18 mouse cellular contexts compared by ENCODE assay signal in the genomic region with DNA sequence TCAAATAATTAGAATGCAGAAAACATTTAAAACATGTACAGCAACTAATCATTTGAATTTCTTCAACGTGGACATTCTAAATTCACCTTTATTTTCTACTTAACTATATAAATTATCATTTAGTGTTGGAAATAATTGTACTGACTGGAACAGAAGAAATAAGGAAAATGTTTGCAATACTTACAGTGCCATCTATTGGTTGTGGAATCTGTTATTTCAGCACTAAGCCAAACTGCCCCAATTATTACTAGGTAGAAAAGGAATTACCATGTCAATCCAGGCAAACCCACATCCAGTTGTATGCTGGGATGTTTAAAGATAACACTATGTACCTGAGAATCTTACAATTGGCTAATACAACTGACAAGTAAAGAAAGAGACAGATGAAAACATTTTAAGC.
A peak's percentile ranks its signal among the peaks of the same experiment; 100 is the strongest.
DNase-seq lines count a peak whose midpoint lies in the region; ATAC-seq and TF ChIP-seq lines count a peak whose summit lies in the region.
"Had no signal": no experiment of that assay in that cellular context is flagged by ENCODE, and none has a peak within 500 bp of the region (broad histone marks: within the 10 kb centered on the region; RNA-seq: fewer than 3 reads in every experiment).

No protein-coding gene starts in this region.

- H3K9me3 ChIP-seq in embryonic facial prominence, embryonic 11.5 days (replicated peaks; ENCODE audit: control insufficient read depth, low read length) = no peaks in the 10 kb centered on the region
- H3K9me3 ChIP-seq in embryonic facial prominence, embryonic 10.5 days = no peaks in the 10 kb centered on the region
- H3K9me3 ChIP-seq in intestine, postnatal 0 days (ENCODE audit: control insufficient read depth) = no peaks in the 10 kb centered on the region
- H3K9me3 ChIP-seq in intestine, embryonic 15.5 days = no peaks in the 10 kb centered on the region
- H3K9me3 ChIP-seq in lung, embryonic 14.5 days (ENCODE audit: low read depth, low read length) = no peaks in the 10 kb centered on the region
- H3K9me3 ChIP-seq: embryonic facial prominence, embryonic 15.5 days; limb, embryonic 15.5 days; neural tube, embryonic 13.5 days had no signal

- no peak overlapping the region for H3K4me3 ChIP-seq in embryonic facial prominence, embryonic 11.5 days (ENCODE audit: low read depth, low read length)
- no peak overlapping the region for H3K4me3 ChIP-seq in embryonic facial prominence, embryonic 10.5 days
- H3K4me3 ChIP-seq in intestine, postnatal 0 days (ENCODE audit: low read depth, low read length) = no peak overlapping the region
- no peak overlapping the region for H3K4me3 ChIP-seq in intestine, embryonic 15.5 days (replicated peaks)
- no peak overlapping the region for H3K4me3 ChIP-seq in lung, embryonic 14.5 days (ENCODE audit: low read depth, low read length)
- H3K4me3 ChIP-seq: embryonic facial prominence, embryonic 15.5 days; limb, embryonic 15.5 days; neural tube, embryonic 13.5 days had no signal

- H3K27me3 ChIP-seq in embryonic facial prominence, embryonic 11.5 days (ENCODE audit: control insufficient read depth, insufficient read depth, low read length) = no peaks in the 10 kb centered on the region
- no peaks in the 10 kb centered on the region for H3K27me3 ChIP-seq in embryonic facial prominence, embryonic 10.5 days (replicated peaks; ENCODE audit: low read depth, poor library complexity, severe bottlenecking)
- H3K27me3 ChIP-seq in intestine, postnatal 0 days (replicated peaks; ENCODE audit: control insufficient read depth, insufficient read depth, low read length) = no peaks in the 10 kb centered on the region
- no peaks in the 10 kb centered on the region for H3K27me3 ChIP-seq in intestine, embryonic 15.5 days (replicated peaks)
- no peaks in the 10 kb centered on the region for H3K27me3 ChIP-seq in lung, embryonic 14.5 days (ENCODE audit: insufficient read depth, low read length)
- no peaks in the 10 kb centered on the region for H3K27me3 ChIP-seq in splenic B cell, adult 2 months (ENCODE audit: control insufficient read depth, insufficient read depth, low read length, poor library complexity, severe bottlenecking)
- H3K27me3 ChIP-seq: embryonic facial prominence, embryonic 15.5 days; limb, embryonic 15.5 days; neural tube, embryonic 13.5 days had no signal

- DNase-seq in embryonic facial prominence, embryonic 11.5 days (ENCODE audit: low spot score) = peak; percentile 18
- DNase-seq in embryonic facial prominence, embryonic 10.5 days (ENCODE audit: low spot score) = no peak
- DNase-seq in lung, embryonic 14.5 days = peak; percentile 50
- no peak for DNase-seq in lung, postnatal 4 days
- DNase-seq in splenic B cell, adult 2 months (ENCODE audit: low read depth, low spot score) = peak; percentile 7
- DNase-seq: adrenal gland, postnatal 36 days; cerebellum, adult 11 months; kidney, adult 8-10 months; lung, postnatal 14 days; right cerebral cortex, adult 18-20 months; thymus, postnatal 14 days had no signal

- H3K4me1 ChIP-seq in embryonic facial prominence, embryonic 11.5 days (ENCODE audit: control insufficient read depth, insufficient read depth, low read length) = no peaks in the 10 kb centered on the region
- H3K4me1 ChIP-seq in embryonic facial prominence, embryonic 10.5 days = no peaks in the 10 kb centered on the region
- H3K4me1 ChIP-seq in intestine, postnatal 0 days (replicated peaks; ENCODE audit: control insufficient read depth, insufficient read depth, low read length) = no peaks in the 10 kb centered on the region
- H3K4me1 ChIP-seq in intestine, embryonic 15.5 days (replicated peaks) = no peaks in the 10 kb centered on the region
- no peaks in the 10 kb centered on the region for H3K4me1 ChIP-seq in lung, embryonic 14.5 days (ENCODE audit: insufficient read depth)
- H3K4me1 ChIP-seq: embryonic facial prominence, embryonic 15.5 days; limb, embryonic 15.5 days had no signal

- ATAC-seq in embryonic facial prominence, embryonic 11.5 days (replicated peaks; ENCODE audit: insufficient number of reproducible peaks, low FRiP score, low TSS enrichment, low read depth) = no peak
- no peak for ATAC-seq in intestine, postnatal 0 days
- ATAC-seq in intestine, embryonic 15.5 days = no peak
- no peak for ATAC-seq in lung, embryonic 14.5 days (ENCODE audit: insufficient read depth)
- no peak for ATAC-seq in inflammation-experienced regulatory T-cells, adult 6 months
- ATAC-seq: midbrain, embryonic 16.5 days had no signal

- no peak overlapping the region for H3K9ac ChIP-seq in embryonic facial prominence, embryonic 11.5 days (replicated peaks; ENCODE audit: low read length)
- no peak overlapping the region for H3K9ac ChIP-seq in intestine, postnatal 0 days (ENCODE audit: low read depth, low read length)
- no peak overlapping the region for H3K9ac ChIP-seq in intestine, embryonic 15.5 days
- H3K9ac ChIP-seq in lung, embryonic 14.5 days = no peak overlapping the region
- H3K9ac ChIP-seq: embryonic facial prominence, embryonic 15.5 days; limb, embryonic 15.5 days; neural tube, embryonic 13.5 days had no signal

- H3K36me3 ChIP-seq in embryonic facial prominence, embryonic 11.5 days (replicated peaks; ENCODE audit: control insufficient read depth, insufficient read depth, low read depth, low read length) = no peaks in the 10 kb centered on the region
- H3K36me3 ChIP-seq in embryonic facial prominence, embryonic 10.5 days (replicated peaks) = no peaks in the 10 kb centered on the region
- H3K36me3 ChIP-seq in intestine, postnatal 0 days (ENCODE audit: control insufficient read depth, insufficient read depth) = no peaks in the 10 kb centered on the region
- H3K36me3 ChIP-seq in intestine, embryonic 15.5 days = no peaks in the 10 kb centered on the region
- H3K36me3 ChIP-seq in lung, embryonic 14.5 days (ENCODE audit: insufficient read depth) = no peaks in the 10 kb centered on the region
- no peaks in the 10 kb centered on the region for H3K36me3 ChIP-seq in splenic B cell, adult 2 months (ENCODE audit: control insufficient read depth, insufficient read depth, low read length, poor library complexity, severe bottlenecking)
- H3K36me3 ChIP-seq: embryonic facial prominence, embryonic 15.5 days; limb, embryonic 15.5 days; neural tube, embryonic 13.5 days had no signal

- peak; percentile 61 for TF ChIP-seq CTCF in intestine, postnatal 0 days (IDR thresholded peaks at IDR 0.05; ENCODE audit: low read depth)
- peak; percentile 51 for TF ChIP-seq CTCF in lung, embryonic 14.5 days (IDR thresholded peaks at IDR 0.05; ENCODE audit: low read depth)

- no peak overlapping the region for H3K27ac ChIP-seq in embryonic facial prominence, embryonic 11.5 days (replicated peaks; ENCODE audit: low read depth, low read length)
- no peak overlapping the region for H3K27ac ChIP-seq in embryonic facial prominence, embryonic 10.5 days (replicated peaks)
- no peak overlapping the region for H3K27ac ChIP-seq in intestine, postnatal 0 days (ENCODE audit: low read depth, low read length)
- no peak overlapping the region for H3K27ac ChIP-seq in intestine, embryonic 15.5 days
- H3K27ac ChIP-seq in lung, embryonic 14.5 days (ENCODE audit: low read depth) = no peak overlapping the region
- H3K27ac ChIP-seq: embryonic facial prominence, embryonic 15.5 days; limb, embryonic 15.5 days; neural tube, embryonic 13.5 days had no signal

- H3K4me2 ChIP-seq in embryonic facial prominence, embryonic 11.5 days (ENCODE audit: low read depth, low read length) = no peak overlapping the region
- no peak overlapping the region for H3K4me2 ChIP-seq in intestine, postnatal 0 days (replicated peaks; ENCODE audit: low read depth)
- no peak overlapping the region for H3K4me2 ChIP-seq in intestine, embryonic 15.5 days (replicated peaks)
- no peak overlapping the region for H3K4me2 ChIP-seq in lung, embryonic 14.5 days
- H3K4me2 ChIP-seq: embryonic facial prominence, embryonic 15.5 days; limb, embryonic 15.5 days; neural tube, embryonic 13.5 days had no signal

- WGBS in embryonic facial prominence, embryonic 11.5 days = 51% methylated on average over 1 of the region's 1 CpGs
- 36% methylated on average over 1 of the region's 1 CpGs for WGBS in embryonic facial prominence, embryonic 10.5 days
- 42% methylated on average over 1 of the region's 1 CpGs for WGBS in intestine, postnatal 0 days
- 15% methylated on average over 1 of the region's 1 CpGs for WGBS in intestine, embryonic 15.5 days
- 31% methylated on average over 1 of the region's 1 CpGs for whole genome bisulfite sequencing in lung, embryonic 14.5 days

Comparison
In these comparisons a context has a peak if more than half of its experiments do, and no peak if none do; other contexts are left out.
1. DNase-seq: peak in embryonic facial prominence, embryonic 11.5 days (single experiment), lung, embryonic 14.5 days (single experiment) and splenic B cell, adult 2 months (single experiment); none in embryonic facial prominence, embryonic 10.5 days (single experiment) and lung, postnatal 4 days (0 of 2).